Mouse (Mus musculus) lung, adult 2 months (tissue): ENCODE results near the gene Tssk6.

Source experiments
- CTCF ChIP-seq: fragments of 200-500 bp; IDR thresholded peaks from 2 replicates; pipeline ENCODE4 v1.5.1; 2011; ENCODE audit warnings: mild to moderate bottlenecking, low read length, control low read depth; ENCODE audit not compliant: insufficient read depth
- POLR2A ChIP-seq: fragments of 200-500 bp; IDR thresholded peaks from 2 replicates; pipeline ENCODE4 v1.6.1; 2011; ENCODE audit warnings: low read depth, mild to moderate bottlenecking, control low read depth, low read length, borderline replicate concordance; ENCODE audit errors: extremely low read depth

DNA sequence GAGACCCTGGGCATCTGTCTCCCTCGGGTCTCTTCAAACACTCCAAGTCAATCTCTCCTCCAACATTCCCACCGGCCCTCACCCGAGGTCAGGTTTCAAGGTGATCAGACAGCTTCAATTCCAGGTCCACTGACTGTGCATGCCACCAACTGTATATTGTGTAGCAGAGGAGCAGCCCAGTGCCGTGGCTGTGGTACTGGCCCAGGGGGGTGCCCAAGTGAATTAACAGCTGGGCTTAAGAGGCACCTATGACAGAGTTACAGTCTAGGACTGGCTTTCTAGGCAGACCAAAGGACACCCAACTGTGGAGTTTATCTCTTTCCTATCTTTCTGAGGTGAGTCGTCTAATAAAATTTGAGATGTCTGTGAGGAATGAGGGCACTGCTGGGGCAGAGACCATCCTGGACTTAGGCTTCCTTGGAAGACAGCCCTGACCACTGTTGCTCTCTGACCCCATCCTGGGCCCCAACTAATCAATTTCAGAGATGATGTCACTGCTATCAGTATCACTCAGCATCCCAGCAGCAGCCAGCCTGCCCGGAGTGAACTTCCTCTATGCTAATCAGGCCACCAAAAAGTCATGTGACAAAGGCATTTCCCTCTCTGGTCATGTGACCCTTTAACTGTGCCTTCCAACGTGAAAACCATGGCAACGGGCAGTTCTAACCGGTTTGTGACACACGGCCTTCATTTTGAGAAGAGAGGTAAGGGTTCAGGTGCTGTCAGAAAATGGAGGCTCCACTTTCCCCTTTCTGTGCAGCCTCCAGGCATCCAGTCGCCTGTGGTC lies 18.1 kb downstream of the Tssk6 start:
- no peak for TF ChIP-seq CTCF
- no peak for TF ChIP-seq POLR2A
